Mouse (Mus musculus) limb, embryonic 10.5 days (tissue): ENCODE measurements around the gene Srrd. TPM values are rescaled to one million over a fixed set of nuclear protein-coding genes. Genes with fewer than 3 reads are reported as not detected.
A peak's percentile ranks its signal among the peaks of the same experiment; 100 is the strongest.

Experiments
- DNase-seq: peaks from one replicate; pipeline ENCODE4 v3.0.0-alpha.2; 2017; ENCODE audit warnings: low spot score
- H3K27ac ChIP-seq: fragments of 300-500 bp; sonication (generic); 2 replicates; pipeline ENCODE4 v1.5.1; 2016; ENCODE audit warnings: mild to moderate bottlenecking
- H3K27me3 ChIP-seq: fragments of 300-500 bp; sonication (generic); 2 replicates; pipeline ENCODE4 v1.6.1; 2016; ENCODE audit warnings: low read depth, mild to moderate bottlenecking; ENCODE audit not compliant: poor library complexity, severe bottlenecking
- H3K36me3 ChIP-seq: fragments of 300-500 bp; sonication (generic); 2 replicates; pipeline ENCODE4 v1.6.1; 2016; ENCODE audit warnings: mild to moderate bottlenecking, moderate library complexity
- H3K4me1 ChIP-seq: fragments of 300-500 bp; sonication (generic); 2 replicates; pipeline ENCODE4 v1.6.1; 2016
- H3K4me3 ChIP-seq: fragments of 300-500 bp; sonication (generic); 2 replicates; pipeline ENCODE4 v1.5.1; 2016; ENCODE audit warnings: mild to moderate bottlenecking, moderate library complexity
- H3K9me3 ChIP-seq: fragments of 300-500 bp; sonication (generic); replicated peaks from 2 replicates; pipeline ENCODE4 v1.6.1; 2016; ENCODE audit warnings: mild to moderate bottlenecking
- WGBS: fragments of 180-500 bp; shearing (Covaris S2); methylation state at CpG from one replicate; pipeline ENCODE4 v1.1.7; 2016; 5-methylcytosine and 5-hydroxymethylcytosine counted together
- polyA plus RNA-seq: library from polyadenylated mRNA; unstranded; fragments of >200 nt; fragmentation: Nextera tagmentation; extraction: Ambion mirVana; gene quantifications from 2 replicates; pipeline ENCODE4 v1.2.1, GENCODE M21; 2016

Gene Srrd
- polyA plus RNA-seq, 1 experiment from 2014 or later, result 59.2 TPM

DNA sequence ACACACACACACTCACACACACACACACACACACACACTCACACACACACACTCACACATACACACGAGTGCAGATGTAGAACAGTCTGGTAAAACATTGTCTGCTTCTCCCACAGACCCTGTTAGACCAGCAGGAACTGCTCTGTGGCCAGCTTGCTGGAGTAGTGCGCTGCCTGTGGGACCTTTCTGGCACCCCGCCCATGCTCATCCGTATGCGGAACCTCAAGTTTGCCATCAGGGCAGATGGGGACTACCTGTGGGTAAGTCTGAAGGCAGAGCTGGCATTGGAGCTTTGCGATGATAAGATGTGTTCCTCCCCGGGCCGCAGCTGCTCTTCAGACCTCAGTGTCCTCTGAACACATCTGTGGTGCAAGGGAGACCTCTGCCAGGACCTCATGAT lies 6.3 kb upstream of the Srrd start:
- Histone ChIP-seq H3K4me1 (peaks cover 12% of the 10 kb centered on the region; the same call in 1 of the 2 replicates), H3K27ac (no peak overlapping the region), H3K9me3 (no peaks in the 10 kb centered on the region), H3K27me3 (no peaks in the 10 kb centered on the region), H3K36me3 (peaks cover 88% of the 10 kb centered on the region), H3K4me3 (no peak overlapping the region)
- no peak for DNase-seq
- 96% methylated on average over 8 of the region's 8 CpGs for WGBS

- no peaks in the 10 kb centered on the region for H3K9me3 ChIP-seq
- H3K27ac ChIP-seq, result no peak overlapping the region
- no peaks in the 10 kb centered on the region for H3K27me3 ChIP-seq
- no peak for DNase-seq
- H3K36me3 ChIP-seq, result peaks cover 62% of the 10 kb centered on the region
- H3K4me1 ChIP-seq, result peaks cover 33% of the 10 kb centered on the region
- no peak overlapping the region for H3K4me3 ChIP-seq
- 90% methylated on average over 16 of the region's 16 CpGs for WGBS
Observed at GRCm38 (mm10) chr5:112346211-112346965, 3.5 kb upstream of the Srrd start.

- no peaks in the 10 kb centered on the region for H3K9me3 ChIP-seq
- H3K27me3 ChIP-seq, result no peaks in the 10 kb centered on the region
- peaks cover 55% of the 10 kb centered on the region for H3K36me3 ChIP-seq
- no peak overlapping the region for H3K27ac ChIP-seq
- no peak for DNase-seq
- H3K4me3 ChIP-seq, result 0 out of 2 replicates have a peak overlapping the region, but pooled peaks have one; percentile 97
- WGBS, result 84% methylated on average over 6 of the region's 6 CpGs
- H3K4me1 ChIP-seq, result peaks cover 33% of the 10 kb centered on the region
Observed at GRCm38 (mm10) chr5:112344092-112344960, 1.5 kb upstream of the Srrd start.

GRCm38 (mm10) chr5:112343205-112343595 lies 360 bp upstream of the Srrd start:
- H3K4me1 ChIP-seq, result peaks cover 33% of the 10 kb centered on the region
- H3K27ac ChIP-seq, result peak overlapping the region; percentile 93
- no peak for DNase-seq
- H3K4me3 ChIP-seq, result peak overlapping the region; percentile 97
- H3K36me3 ChIP-seq, result peaks cover 53% of the 10 kb centered on the region
- WGBS, result under 1% methylated on average over 17 of the region's 24 CpGs
- H3K9me3 ChIP-seq, result no peaks in the 10 kb centered on the region
- no peaks in the 10 kb centered on the region for H3K27me3 ChIP-seq

DNA sequence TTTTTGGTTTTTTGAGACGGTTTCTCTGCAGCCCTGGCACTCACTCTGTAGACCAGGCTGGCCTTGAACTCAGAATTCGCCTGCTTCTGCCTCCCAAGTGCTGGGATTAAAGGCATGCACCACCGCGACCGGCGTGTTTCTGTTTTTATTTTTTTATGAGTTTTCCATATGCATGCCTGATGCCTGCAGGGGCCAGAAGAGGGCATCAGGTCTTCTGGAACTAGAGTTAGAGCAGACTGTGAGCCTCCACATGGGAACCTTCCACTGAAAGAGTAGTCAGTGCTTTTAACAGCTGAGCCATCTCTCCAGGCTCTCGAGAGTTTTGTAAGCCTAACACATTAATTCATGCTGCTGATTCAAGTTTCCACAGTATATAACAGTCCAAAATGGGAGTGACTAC lies 3.6 kb downstream of the Srrd start:
- H3K27ac ChIP-seq, result no peak overlapping the region
- WGBS, result 83% methylated on average over 7 of the region's 7 CpGs
- H3K9me3 ChIP-seq, result no peaks in the 10 kb centered on the region
- peaks cover 21% of the 10 kb centered on the region for H3K4me1 ChIP-seq
- no peak overlapping the region for H3K4me3 ChIP-seq
- no peaks in the 10 kb centered on the region for H3K27me3 ChIP-seq
- no peak for DNase-seq
- peaks cover 63% of the 10 kb centered on the region for H3K36me3 ChIP-seq

GRCm38 (mm10) chr5:112337004-112337403 lies 5.8 kb downstream of the Srrd start:
- no peak overlapping the region for H3K27ac ChIP-seq

DNA sequence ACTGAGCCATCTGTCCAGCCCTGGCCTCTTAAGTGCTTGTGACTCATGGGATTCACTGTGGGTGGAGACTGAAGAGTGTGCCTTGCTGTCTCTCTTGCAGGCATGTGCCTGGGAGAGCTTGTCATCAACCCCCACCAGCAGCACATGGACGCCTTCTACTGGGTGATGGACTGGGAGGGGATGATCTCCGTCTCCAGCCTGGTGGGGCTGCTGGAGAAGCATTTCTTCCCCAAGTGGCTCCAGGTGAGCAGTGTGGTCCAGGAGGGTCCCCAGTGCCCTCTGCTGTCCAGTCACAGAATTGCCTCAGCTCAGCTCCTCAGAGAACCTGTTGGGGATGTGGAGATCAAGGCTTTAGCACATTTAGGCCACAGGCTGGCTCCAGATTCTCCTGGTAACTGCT lies 7.4 kb downstream of the Srrd start:
- Histone ChIP-seq H3K27me3 (no peaks in the 10 kb centered on the region), H3K9me3 (no peaks in the 10 kb centered on the region), H3K36me3 (peaks cover 93% of the 10 kb centered on the region), H3K4me3 (no peak overlapping the region), H3K4me1 (no peaks in the 10 kb centered on the region), H3K27ac (no peak overlapping the region)
- 26% methylated on average over 2 of the region's 2 CpGs for WGBS
- DNase-seq, result peak; percentile 61

More at GRCm38 (mm10) chr5:112337004-112337403, 5.8 kb downstream of the Srrd start:
- Histone ChIP-seq H3K4me1 (peaks cover 6% of the 10 kb centered on the region), H3K27me3 (no peaks in the 10 kb centered on the region), H3K9me3 (no peaks in the 10 kb centered on the region), H3K36me3 (peaks cover 85% of the 10 kb centered on the region), H3K4me3 (no peak overlapping the region)
- 94% methylated on average over 22 of the region's 22 CpGs for WGBS
- no peak for DNase-seq

DNA sequence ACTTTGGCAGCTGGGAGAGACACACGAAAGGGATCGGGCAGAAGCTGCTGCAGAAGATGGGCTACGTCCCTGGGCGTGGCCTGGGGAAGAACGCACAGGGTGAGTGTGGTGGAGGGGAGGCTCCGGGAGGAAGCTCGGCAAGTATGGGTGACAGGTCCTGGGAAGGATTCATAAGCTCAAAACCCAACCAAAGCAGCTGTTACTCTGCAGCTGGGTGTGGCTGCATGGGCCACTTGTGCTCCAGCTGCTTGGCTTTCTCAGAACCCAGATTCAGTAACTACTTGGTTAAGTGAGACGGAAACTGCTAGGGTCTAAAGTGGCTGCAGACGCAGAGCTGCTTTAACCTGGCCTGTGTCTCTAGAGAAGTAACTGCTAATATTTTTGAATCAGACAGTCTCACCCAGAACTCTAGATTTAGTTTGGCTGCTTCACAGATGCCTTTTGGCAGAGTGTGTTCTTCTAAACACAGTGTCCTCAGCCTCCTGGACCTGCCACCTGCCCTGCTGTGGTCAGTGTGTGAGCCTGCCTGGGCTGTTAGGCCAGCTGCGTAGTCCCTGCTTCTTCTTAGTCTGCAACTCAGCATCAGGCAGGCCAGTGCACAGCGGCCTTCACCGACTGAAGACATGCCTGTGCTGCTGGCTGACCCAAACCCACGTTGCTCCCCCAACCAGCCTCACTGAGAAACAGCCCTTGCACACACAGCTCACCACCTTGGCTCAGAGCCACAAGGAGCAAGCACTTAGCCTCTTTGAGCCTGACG lies 12.9 kb downstream of the Srrd start:
- WGBS, result 93% methylated on average over 14 of the region's 14 CpGs
- H3K36me3 ChIP-seq, result peaks cover 75% of the 10 kb centered on the region
- peaks cover 16% of the 10 kb centered on the region for H3K4me1 ChIP-seq
- DNase-seq, result no peak
- no peak overlapping the region for H3K4me3 ChIP-seq
- no peak overlapping the region for H3K27ac ChIP-seq
- H3K9me3 ChIP-seq, result no peaks in the 10 kb centered on the region
- no peaks in the 10 kb centered on the region for H3K27me3 ChIP-seq

GRCm38 (mm10) chr5:112327854-112328253 lies 15.0 kb downstream of the Srrd start:
- H3K4me3 ChIP-seq, result peak overlapping the region; percentile 95; the same call in 1 of the 2 replicates
- DNase-seq, result no peak
- no peaks in the 10 kb centered on the region for H3K27me3 ChIP-seq
- peaks cover 54% of the 10 kb centered on the region for H3K36me3 ChIP-seq
- WGBS, result 95% methylated on average over 15 of the region's 15 CpGs
- no peak overlapping the region for H3K27ac ChIP-seq
- H3K9me3 ChIP-seq, result no peaks in the 10 kb centered on the region
- H3K4me1 ChIP-seq, result peaks cover 22% of the 10 kb centered on the region

GRCm38 (mm10) chr5:112326446-112327009 lies 16.3 kb downstream of the Srrd start:
- WGBS, result 2% methylated on average over 33 of the region's 33 CpGs
- H3K27ac ChIP-seq, result peak overlapping the region; percentile 81

GRCm38 (mm10) chr5:112325546-112326445 lies 17.0 kb downstream of the Srrd start, which contains the start of gene Tfip11:
Gene Tfip11 (plus strand): TSS chr5:112326358.
- peaks cover 22% of the 10 kb centered on the region for H3K4me1 ChIP-seq
- peaks cover 33% of the 10 kb centered on the region for H3K36me3 ChIP-seq
- peak within 1 kb of the TSS; percentile 81 for H3K27ac ChIP-seq
- WGBS, result 9% methylated on average over 48 of the region's 48 CpGs
- peak within 1 kb of the TSS; percentile 95 for H3K4me3 ChIP-seq
- peak; percentile 98 for DNase-seq
- H3K27me3 ChIP-seq, result no peaks in the 10 kb centered on the region
- H3K9me3 ChIP-seq, result no peaks in the 10 kb centered on the region

More at GRCm38 (mm10) chr5:112326446-112327009, 16.3 kb downstream of the Srrd start:
- Histone ChIP-seq H3K36me3 (peaks cover 41% of the 10 kb centered on the region), H3K9me3 (no peaks in the 10 kb centered on the region), H3K4me1 (peaks cover 22% of the 10 kb centered on the region), H3K4me3 (peak overlapping the region; percentile 95), H3K27me3 (no peaks in the 10 kb centered on the region)
- no peak for DNase-seq
